Mouse (Mus musculus) activated CD4-positive, CD25-positive, alpha-beta regulatory T cell, adult 9 weeks (primary cell): ENCODE results near the gene Hist2h2aa1. TPM values are rescaled to one million over a fixed set of nuclear protein-coding genes. Genes with fewer than 3 reads are reported as not detected.

Experiments used
- polyA plus RNA-seq: library from polyadenylated mRNA; unstranded; fragments of 100-300 nt; shearing (Covaris generic); gene quantifications from one replicate; pipeline ENCODE4 v1.2.1, GENCODE M21; 2017

The Hist2h2aa1 gene
- polyA plus RNA-seq = 0.62 TPM

DNA sequence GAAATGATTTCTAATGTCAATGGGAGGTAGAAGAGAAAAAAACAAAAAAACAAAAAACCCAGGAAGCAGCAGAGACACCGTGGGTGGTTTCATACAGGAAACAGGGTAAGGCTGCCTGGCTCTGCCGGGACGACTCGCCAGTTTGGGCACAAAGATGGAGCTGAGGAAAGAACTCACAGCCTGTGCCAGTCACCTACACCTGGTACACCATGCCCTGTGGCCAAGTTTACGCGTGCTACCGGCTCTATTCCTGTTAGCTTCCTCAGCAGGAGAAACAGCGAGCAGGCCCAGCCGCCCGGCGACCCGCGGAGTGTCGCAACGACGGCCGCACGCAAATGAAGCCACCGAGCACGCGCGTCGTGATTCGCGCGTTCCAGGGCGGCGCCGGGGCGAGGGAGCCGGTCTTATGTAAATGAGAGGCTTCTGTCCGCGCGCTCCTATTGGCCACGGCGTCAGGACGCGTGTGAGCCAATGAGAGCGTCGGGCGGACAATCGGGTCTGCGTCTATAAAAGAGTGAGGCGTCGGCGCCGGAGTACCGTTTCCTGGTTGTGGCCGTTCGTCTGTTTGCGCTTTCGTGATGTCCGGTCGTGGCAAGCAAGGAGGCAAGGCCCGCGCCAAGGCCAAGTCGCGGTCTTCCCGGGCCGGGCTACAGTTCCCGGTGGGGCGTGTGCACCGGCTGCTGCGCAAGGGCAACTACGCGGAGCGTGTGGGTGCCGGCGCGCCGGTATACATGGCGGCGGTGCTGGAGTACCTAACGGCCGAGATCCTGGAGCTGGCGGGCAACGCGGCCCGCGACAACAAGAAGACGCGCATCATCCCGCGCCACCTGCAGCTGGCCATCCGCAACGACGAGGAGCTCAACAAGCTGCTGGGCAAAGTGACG is at the start of gene Hist2h2aa1:
Hist2h2aa1 (plus strand) TSS at position 495 of the 884 bp plus-strand sequence.

DNA sequence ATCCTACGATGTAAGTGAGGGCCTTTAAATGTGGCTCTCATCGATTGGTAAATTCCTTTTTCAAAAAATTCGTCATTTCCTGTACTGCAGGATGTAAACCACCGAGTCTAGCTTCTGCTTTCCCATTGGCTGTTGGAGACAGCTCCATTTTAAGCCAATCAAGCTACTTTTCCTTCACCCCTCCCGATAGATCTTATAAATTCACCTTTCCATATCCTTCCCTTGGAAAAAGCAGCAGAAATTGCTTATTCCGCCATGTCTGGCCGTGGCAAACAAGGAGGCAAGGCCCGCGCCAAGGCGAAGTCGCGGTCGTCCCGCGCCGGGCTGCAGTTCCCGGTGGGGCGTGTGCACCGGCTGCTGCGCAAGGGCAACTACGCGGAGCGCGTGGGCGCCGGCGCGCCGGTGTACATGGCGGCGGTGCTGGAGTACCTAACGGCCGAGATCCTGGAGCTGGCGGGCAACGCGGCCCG is 25.6 kb upstream of the Hist2h2aa1 start, which contains the start of the genes Bola1 and Hist2h2ab:
Bola1 (minus strand) TSS at position 49 of the 470 bp plus-strand sequence.
Hist2h2ab (plus strand) TSS at position 205 of the 470 bp plus-strand sequence.

DNA sequence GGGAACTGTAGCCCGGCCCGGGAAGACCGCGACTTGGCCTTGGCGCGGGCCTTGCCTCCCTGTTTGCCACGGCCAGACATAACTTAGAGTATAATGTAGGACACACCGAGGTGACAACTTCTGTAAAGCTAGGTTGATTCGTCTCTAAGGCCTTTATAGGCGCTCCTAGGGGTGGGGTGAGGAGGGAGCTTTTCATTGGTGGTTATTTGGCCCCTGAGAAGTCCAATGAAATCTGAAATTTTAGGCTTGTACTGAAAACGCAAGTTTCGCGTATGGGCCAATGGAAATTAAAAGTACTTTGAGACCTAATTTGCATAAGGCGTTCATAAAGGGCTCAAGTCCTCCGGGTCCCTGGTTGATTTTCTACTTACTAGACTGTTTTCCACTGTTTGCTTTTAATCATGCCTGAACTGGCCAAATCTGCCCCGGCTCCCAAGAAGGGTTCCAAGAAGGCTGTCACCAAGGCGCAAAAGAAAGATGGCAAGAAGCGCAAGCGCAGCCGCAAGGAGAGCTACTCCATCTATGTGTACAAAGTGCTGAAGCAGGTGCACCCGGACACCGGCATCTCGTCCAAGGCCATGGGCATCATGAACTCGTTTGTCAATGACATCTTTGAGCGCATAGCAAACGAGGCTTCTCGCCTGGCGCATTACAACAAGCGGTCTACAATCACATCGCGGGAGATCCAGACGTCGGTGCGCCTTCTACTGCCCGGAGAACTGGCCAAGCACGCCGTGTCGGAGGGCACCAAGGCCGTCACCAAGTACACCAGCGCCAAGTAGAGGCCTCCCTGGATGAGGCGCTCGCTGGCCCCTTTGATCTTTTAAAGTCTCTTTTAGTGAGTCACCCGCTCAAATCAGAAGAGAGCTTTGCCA is 24.3 kb upstream of the Hist2h2aa1 start, which contains the start of the genes Hist2h2ac and Hist2h2be:
Hist2h2ac (minus strand) TSS at position 116 of the 875 bp plus-strand sequence.
Hist2h2be (plus strand) TSS at position 355 of the 875 bp plus-strand sequence.

DNA sequence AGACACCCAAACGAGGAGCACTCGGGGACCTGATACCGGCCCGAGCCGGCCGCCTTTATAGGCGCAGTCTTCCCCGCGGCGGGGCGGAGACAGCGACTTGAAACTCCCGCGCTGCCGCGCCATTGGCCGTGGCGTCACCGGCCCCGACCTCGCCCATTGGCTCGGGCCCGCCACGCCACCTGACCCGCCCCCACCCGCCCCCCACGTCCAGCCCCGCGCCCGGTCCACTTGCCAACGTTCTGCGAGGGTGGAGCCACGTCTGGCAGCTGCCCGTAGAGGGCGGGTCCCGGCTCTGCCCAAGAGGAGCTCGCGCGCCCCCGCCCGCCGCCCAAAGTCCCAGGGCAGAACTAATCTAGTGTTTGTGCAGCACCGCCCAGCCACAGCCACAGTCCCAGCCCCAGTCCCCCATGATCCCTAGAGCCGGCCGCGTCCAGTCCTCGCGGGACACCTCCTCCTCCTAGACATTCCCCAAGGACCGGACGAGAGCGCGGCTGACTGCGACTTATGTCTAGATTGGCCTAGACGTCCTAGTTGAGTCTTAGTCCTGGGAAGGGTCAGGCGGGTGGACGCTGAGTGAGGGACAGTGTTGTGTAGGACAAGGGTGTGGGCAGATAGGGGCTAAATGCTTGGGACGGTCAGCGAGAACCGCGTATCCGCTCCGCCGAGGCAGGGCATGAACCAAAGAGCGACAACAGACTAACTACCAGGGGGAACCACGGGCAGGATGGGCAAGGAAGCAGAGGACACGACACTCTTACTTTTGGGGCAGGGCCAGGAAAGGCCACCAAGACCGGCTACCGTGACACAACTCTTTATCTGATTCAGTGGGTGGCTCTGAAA is 6.1 kb upstream of the Hist2h2aa1 start, which contains the start of gene Hist2h3c2:
Hist2h3c2 (minus strand) TSS at position 174 of the 840 bp plus-strand sequence.

DNA sequence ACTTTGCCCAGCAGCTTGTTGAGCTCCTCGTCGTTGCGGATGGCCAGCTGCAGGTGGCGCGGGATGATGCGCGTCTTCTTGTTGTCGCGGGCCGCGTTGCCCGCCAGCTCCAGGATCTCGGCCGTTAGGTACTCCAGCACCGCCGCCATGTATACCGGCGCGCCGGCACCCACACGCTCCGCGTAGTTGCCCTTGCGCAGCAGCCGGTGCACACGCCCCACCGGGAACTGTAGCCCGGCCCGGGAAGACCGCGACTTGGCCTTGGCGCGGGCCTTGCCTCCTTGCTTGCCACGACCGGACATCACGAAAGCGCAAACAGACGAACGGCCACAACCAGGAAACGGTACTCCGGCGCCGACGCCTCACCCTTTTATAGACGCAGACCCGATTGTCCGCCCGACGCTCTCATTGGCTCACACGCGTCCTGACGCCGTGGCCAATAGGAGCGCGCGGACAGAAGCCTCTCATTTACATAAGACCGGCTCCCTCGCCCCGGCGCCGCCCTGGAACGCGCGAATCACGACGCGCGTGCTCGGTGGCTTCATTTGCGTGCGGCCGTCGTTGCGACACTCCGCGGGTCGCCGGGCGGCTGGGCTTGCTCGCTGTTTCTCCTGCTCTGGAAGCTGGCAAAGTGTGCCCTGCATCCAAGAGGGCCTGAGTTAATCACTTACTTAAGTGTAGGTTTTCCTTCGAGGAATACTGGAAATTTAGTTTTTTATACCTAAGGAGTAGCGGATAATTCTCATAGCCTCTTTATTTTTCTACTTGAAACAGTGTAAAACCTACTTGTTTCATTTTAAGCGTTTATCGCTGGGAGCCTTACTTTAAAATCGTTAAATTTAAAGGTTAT is 5.1 kb upstream of the Hist2h2aa1 start, which contains the start of gene Hist2h2aa2:
Hist2h2aa2 (minus strand) TSS at position 328 of the 850 bp plus-strand sequence.

DNA sequence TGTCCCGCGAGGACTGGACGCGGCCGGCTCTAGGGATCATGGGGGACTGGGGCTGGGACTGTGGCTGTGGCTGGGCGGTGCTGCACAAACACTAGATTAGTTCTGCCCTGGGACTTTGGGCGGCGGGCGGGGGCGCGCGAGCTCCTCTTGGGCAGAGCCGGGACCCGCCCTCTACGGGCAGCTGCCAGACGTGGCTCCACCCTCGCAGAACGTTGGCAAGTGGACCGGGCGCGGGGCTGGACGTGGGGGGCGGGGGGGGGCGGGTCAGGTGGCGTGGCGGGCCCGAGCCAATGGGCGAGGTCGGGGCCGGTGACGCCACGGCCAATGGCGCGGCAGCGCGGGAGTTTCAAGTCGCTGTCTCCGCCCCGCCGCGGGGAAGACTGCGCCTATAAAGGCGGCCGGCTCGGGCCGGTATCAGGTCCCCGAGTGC is 1.1 kb downstream of the Hist2h2aa1 start, which contains the start of gene Hist2h3c1:
Hist2h3c1 (plus strand) TSS at position 259 of the 430 bp plus-strand sequence.

DNA sequence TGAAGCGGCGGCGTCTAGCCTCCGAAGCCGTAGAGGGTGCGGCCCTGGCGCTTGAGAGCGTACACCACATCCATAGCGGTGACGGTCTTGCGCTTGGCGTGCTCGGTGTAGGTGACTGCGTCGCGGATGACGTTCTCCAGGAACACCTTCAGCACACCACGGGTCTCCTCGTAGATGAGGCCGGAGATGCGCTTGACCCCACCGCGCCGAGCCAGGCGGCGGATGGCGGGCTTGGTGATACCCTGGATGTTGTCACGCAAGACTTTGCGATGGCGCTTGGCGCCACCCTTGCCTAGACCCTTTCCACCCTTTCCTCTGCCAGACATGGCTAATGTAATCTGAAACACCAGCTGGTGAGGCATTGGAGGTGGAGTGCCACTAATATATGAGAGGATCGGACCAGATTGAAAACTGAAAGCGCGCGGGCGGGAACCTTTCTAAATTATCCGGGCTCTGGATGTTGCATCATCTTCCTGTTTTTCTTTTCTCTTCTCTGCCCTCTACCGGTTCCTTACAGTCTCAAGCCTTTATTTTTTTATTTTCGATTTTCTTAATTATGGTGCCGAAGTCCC is 17.8 kb downstream of the Hist2h2aa1 start, which contains the start of gene Hist2h4:
Hist2h4 (minus strand) TSS at position 333 of the 572 bp plus-strand sequence.

DNA sequence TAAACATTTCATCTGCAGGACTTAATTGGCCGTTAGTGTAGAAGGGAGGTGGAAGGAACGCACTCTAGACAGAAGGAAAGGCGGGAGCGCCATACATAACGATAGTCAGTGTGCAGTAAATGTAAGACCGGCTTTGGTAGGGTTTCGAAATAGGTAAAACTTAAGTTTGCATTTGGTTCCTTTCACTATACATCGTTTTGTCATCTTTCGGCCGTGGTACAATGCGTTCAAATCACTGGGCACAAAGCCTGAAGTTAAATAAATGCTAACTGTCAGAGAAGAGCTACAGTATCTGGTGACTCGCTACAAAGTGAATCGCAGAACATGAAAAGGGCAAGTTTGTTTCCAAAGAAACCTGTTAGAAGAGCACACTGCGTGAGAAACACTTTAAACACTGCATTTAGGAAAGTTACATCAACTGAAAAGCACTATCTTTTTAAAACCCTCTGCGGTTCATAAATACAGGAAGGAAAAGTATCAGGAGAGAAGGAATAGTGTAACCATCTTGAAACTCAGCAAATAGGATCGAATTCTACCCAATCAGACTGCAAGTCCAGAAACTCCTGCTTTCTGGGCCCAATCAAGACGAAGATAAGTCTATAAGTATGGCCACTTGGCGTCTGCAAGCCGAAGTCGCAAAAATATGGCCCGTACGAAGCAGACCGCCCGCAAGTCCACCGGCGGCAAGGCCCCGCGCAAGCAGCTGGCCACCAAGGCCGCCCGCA is 22.9 kb downstream of the Hist2h2aa1 start, which contains the start of gene Hist2h3b:
Hist2h3b (plus strand) TSS at position 604 of the 725 bp plus-strand sequence.

DNA sequence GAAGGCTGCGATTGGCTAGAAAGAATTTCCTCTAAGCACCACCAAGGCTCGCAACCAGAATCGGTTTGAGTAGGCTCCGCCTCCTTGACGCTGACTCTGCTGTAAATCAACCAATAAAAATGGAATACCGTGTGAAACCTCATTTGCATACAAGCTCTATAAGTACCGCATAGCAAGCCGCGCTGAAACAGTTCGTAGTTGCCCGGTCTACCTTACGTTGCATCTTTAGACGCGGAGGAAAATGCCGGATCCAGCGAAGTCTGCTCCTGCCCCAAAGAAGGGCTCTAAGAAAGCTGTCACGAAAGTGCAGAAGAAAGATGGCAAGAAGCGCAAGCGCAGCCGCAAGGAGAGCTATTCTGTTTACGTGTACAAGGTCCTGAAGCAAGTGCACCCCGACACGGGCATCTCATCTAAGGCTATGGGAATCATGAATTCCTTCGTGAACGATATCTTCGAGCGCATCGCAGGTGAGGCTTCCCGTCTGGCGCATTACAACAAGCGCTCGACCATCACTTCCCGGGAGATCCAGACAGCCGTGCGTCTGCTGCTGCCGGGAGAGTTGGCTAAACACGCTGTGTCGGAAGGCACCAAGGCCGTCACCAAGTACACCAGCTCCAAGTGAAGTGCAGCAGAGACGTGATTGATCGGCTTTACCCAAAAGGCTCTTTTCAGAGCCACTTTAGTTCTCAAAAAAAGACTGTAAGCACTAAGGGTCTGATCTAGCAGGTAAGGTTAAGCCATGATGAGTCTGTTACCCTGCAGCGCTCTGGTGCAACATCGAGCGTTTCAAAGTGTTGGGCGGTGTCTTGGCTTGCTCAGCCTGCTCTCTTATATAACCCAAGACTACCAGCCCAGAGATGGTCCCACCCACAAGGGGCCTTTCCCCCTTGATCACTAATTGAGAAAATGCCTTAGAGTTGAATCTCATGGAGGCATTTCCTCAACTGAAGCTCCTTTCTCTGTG is 24.5 kb downstream of the Hist2h2aa1 start, which contains the start of gene Hist2h2bb:
Hist2h2bb (plus strand) TSS at position 242 of the 964 bp plus-strand sequence.

DNA sequence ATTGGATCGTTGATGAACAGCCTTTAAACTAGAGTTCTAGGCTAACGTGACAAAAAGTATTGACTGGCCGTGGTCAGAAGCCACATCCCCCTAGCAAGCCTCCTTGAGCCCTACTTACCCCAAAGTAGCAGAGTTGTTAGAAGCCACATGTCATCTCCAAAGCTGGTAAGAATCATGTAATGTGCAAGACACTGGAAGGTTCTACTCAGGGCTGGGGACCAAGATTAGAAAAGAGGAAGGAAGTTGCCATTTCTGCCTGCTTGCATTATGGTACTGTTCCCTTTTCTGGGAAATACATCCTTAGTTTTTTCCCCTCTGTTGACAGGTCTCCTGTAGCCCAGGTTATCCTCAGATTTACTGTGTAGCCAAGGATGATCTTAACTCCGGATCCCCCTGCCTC is 48.5 kb downstream of the Hist2h2aa1 start, which contains the start of gene Fcgr1:
Fcgr1 (minus strand) TSS at position 183 of the 400 bp plus-strand sequence.

Other genes with a start within 250 kb of the Hist2h2aa1 start
- 7.5 TPM for gene Plekho1, start 249.5 kb upstream of the Hist2h2aa1 start, polyA plus RNA-seq
- gene Vps45, start 187.0 kb upstream of the Hist2h2aa1 start, polyA plus RNA-seq = 28.0 TPM
- 27.2 TPM for gene Otud7b, start 141.0 kb upstream of the Hist2h2aa1 start, polyA plus RNA-seq
- gene Mtmr11, start 83.5 kb upstream of the Hist2h2aa1 start, polyA plus RNA-seq = 2.9 TPM
- gene Sf3b4, start 73.2 kb upstream of the Hist2h2aa1 start, polyA plus RNA-seq = 154 TPM
- gene Sv2a, start 64.3 kb upstream of the Hist2h2aa1 start, polyA plus RNA-seq = 1.9 TPM
- gene Bola1, start 25.8 kb upstream of the Hist2h2aa1 start, polyA plus RNA-seq = 28.8 TPM
- gene Hist2h2ab, start 25.6 kb upstream of the Hist2h2aa1 start, polyA plus RNA-seq = not detected
- gene Hist2h2ac, start 24.6 kb upstream of the Hist2h2aa1 start, polyA plus RNA-seq = 7.6 TPM
- 3.7 TPM for gene Hist2h2be, start 24.4 kb upstream of the Hist2h2aa1 start, polyA plus RNA-seq
- gene Hist2h3c2, start 6.4 kb upstream of the Hist2h2aa1 start, polyA plus RNA-seq = 0.53 TPM
- 45.7 TPM for gene Hist2h2aa2, start 5.2 kb upstream of the Hist2h2aa1 start, polyA plus RNA-seq
- not detected for gene Hist2h3c1, start 1.2 kb downstream of the Hist2h2aa1 start, polyA plus RNA-seq
- 4.1 TPM for gene Hist2h4, start 17.8 kb downstream of the Hist2h2aa1 start, polyA plus RNA-seq
- gene Hist2h3b, start 23.2 kb downstream of the Hist2h2aa1 start, polyA plus RNA-seq = not detected
- gene Hist2h2bb, start 24.3 kb downstream of the Hist2h2aa1 start, polyA plus RNA-seq = 6.5 TPM
- gene Fcgr1, start 48.5 kb downstream of the Hist2h2aa1 start, polyA plus RNA-seq = 0.17 TPM
- not detected for gene BC107364, start 206.8 kb downstream of the Hist2h2aa1 start, polyA plus RNA-seq